Mouse (Mus musculus) small intestine, adult 2 months (tissue): ENCODE measurements around the gene Cep164.

Source experiments
- CTCF ChIP-seq: fragments of 200-500 bp; IDR thresholded peaks from 2 replicates; pipeline ENCODE4 v1.5.1; 2012; ENCODE audit warnings: low read depth, mild to moderate bottlenecking, control low read depth, inconsistent platforms, low read length, moderate library complexity, mixed read lengths; ENCODE audit not compliant: insufficient replicate concordance, insufficient read length; ENCODE audit errors: extremely low read depth
- POLR2A ChIP-seq: fragments of 200-500 bp; IDR thresholded peaks from 2 replicates; pipeline ENCODE4 v1.6.1; 2012; ENCODE audit warnings: low read depth, mild to moderate bottlenecking, control low read depth, inconsistent platforms, low read length, moderate library complexity

GRCm38 (mm10) chr9:45869181-45869580 lies 40.7 kb upstream of the Cep164 start:
- no peak for TF ChIP-seq CTCF
- no peak for TF ChIP-seq POLR2A
